Mouse (Mus musculus) cortical plate, adult 2 months (tissue): ENCODE measurements around the gene Setd5.

Experiments
- CTCF ChIP-seq: fragments of 200-500 bp; IDR thresholded peaks from 2 replicates; pipeline ENCODE4 v1.5.1; 2011; ENCODE audit warnings: mild to moderate bottlenecking, control low read depth, low read length; ENCODE audit not compliant: insufficient read depth; ENCODE audit errors: extremely low read depth
- POLR2A ChIP-seq: fragments of 200-500 bp; IDR thresholded peaks from 2 replicates; pipeline ENCODE4 v1.6.1; 2011; ENCODE audit warnings: mild to moderate bottlenecking, low read length, control low read depth; ENCODE audit not compliant: insufficient read depth; ENCODE audit errors: extremely low read depth

- TF ChIP-seq POLR2A (no peak), CTCF (no peak)
Measured at GRCm38 (mm10) chr6:113040319-113040718, 36.8 kb upstream of the Setd5 start.
